Mouse (Mus musculus) cerebellum, postnatal 10 days (tissue): ENCODE results near the gene Adipor1.
A peak's percentile ranks its signal among the peaks of the same experiment; 100 is the strongest.

Source experiments
- DNase-seq, 2 experiments: peaks; one replicate each; pipeline ENCODE4 v3.0.0; 2021; ENCODE audit warnings: mixed read lengths in 2 of 2

Adipor1 gene

GRCm38 (mm10) chr1:134415168-134415831 lies at the start of gene Adipor1:
Adipor1 (plus strand) TSS chr1:134415378.
- peak; percentile 99 for DNase-seq

GRCm38 (mm10) chr1:134365491-134365890 lies 49.7 kb upstream of the Adipor1 start:
- no peak for DNase-seq

- DNase-seq = peak; percentile 76
Observed at GRCm38 (mm10) chr1:134368777-134369337, 46.3 kb upstream of the Adipor1 start.

GRCm38 (mm10) chr1:134374124-134374523 lies 41.1 kb upstream of the Adipor1 start:
- no peak for DNase-seq

GRCm38 (mm10) chr1:134381051-134381450 lies 34.1 kb upstream of the Adipor1 start:
- DNase-seq = no peak

GRCm38 (mm10) chr1:134381795-134382625 lies 33.2 kb upstream of the Adipor1 start:
- DNase-seq = peak; percentile 23 to 24

- no peak for DNase-seq
Observed at GRCm38 (mm10) chr1:134384581-134384980, 30.6 kb upstream of the Adipor1 start.

GRCm38 (mm10) chr1:134385176-134385575 lies 30.0 kb upstream of the Adipor1 start:
- no peak for DNase-seq

GRCm38 (mm10) chr1:134385666-134386065 lies 29.5 kb upstream of the Adipor1 start, which contains the start of gene 4933406M09Rik:
4933406M09Rik (plus strand) TSS chr1:134385940.
- DNase-seq = no peak

- no peak for DNase-seq
Observed at GRCm38 (mm10) chr1:134393827-134394226, 21.4 kb upstream of the Adipor1 start.

GRCm38 (mm10) chr1:134398210-134398609 lies 17.0 kb upstream of the Adipor1 start:
- no peak for DNase-seq

- DNase-seq = no peak
Observed at GRCm38 (mm10) chr1:134399735-134400134, 15.4 kb upstream of the Adipor1 start.

GRCm38 (mm10) chr1:134405509-134406413 lies 9.4 kb upstream of the Adipor1 start, which contains the start of gene Cyb5r1:
Cyb5r1 (plus strand) TSS chr1:134405559.
- peak; percentile 77 to 84 for DNase-seq

- DNase-seq = no peak
Observed at GRCm38 (mm10) chr1:134406414-134406771, 8.8 kb upstream of the Adipor1 start.

GRCm38 (mm10) chr1:134408080-134408479 lies 7.1 kb upstream of the Adipor1 start:
- DNase-seq = no peak

GRCm38 (mm10) chr1:134411706-134412629 lies 3.2 kb upstream of the Adipor1 start:
- DNase-seq = no peak

GRCm38 (mm10) chr1:134414038-134414437 lies 1.1 kb upstream of the Adipor1 start:
- DNase-seq = no peak

GRCm38 (mm10) chr1:134414501-134415167 lies 544 bp upstream of the Adipor1 start:
- DNase-seq = no peak

GRCm38 (mm10) chr1:134418414-134418975 lies 3.3 kb downstream of the Adipor1 start:
- DNase-seq = no peak

- DNase-seq = no peak
Observed at GRCm38 (mm10) chr1:134419176-134419575, 4.0 kb downstream of the Adipor1 start.
